Mouse (Mus musculus): ENCODE results near the gene Cux2. TPM values are rescaled to one million over a fixed set of nuclear protein-coding genes. Genes with fewer than 3 reads are reported as not detected.

Cux2 gene
- total and polyA plus RNA-seq, 3 experiments: 1.4 to 3.5 TPM; not detected in 1

DNA sequence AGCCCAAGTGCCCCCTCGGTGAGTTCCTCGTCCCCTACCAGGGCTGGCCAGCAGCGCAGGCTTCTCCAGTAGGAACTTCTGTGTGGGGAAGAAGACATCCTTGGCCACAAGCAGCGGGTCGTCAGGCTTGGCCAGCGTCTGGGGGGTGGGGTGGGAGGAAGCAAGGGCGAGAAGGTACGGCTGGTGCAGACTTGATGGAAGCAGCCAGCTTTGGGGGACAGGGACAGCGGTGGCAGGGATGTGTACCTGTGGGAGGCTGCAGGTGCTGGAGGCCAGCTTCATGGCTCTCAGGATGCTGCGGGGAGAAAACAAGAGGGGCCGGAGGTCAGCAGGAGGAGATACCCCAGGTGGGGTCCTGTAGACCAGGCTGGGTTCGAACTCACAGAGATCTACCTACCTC, 174.9 kb downstream of the Cux2 start:
- Histone ChIP-seq H3K27ac (ENCODE audit: control insufficient read depth, low read depth, low read length) (no peak overlapping the region), H3K9me3 (replicated peaks; ENCODE audit: insufficient read depth, low read length) (no peaks in the 10 kb centered on the region), H3K36me3 (ENCODE audit: control insufficient read depth in 1 of 2, insufficient read depth in 2 of 2, low read length in 2 of 2) (no peaks in the 10 kb centered on the region), H3K9ac (ENCODE audit: control insufficient read depth, low read depth, low read length, poor library complexity, severe bottlenecking) (no peak overlapping the region), H3K79me2 (ENCODE audit: control insufficient read depth, insufficient read depth, low read length, poor library complexity) (no peaks in the 10 kb centered on the region), H3K4me3 (ENCODE audit: control insufficient read depth in 1 of 2, insufficient read depth in 1 of 2, low read depth in 2 of 2, low read length in 2 of 2) (no peak overlapping the region), H3K27me3 (ENCODE audit: control insufficient read depth in 1 of 2, insufficient read depth in 2 of 2, low read length in 2 of 2) (no peaks in the 10 kb centered on the region), H3K4me1 (ENCODE audit: control insufficient read depth in 1 of 2, insufficient read depth in 2 of 2, low read length in 2 of 2) (no peaks in the 10 kb centered on the region)
- DNase-seq (ENCODE audit: low read depth, low spot score): no peak
- TF ChIP-seq GABPA (IDR thresholded peaks at IDR 0.05; ENCODE audit: low read depth, low read length): no peak
- no peak for TF ChIP-seq ZKSCAN1 (IDR thresholded peaks at IDR 0.05; ENCODE audit: low read depth, low read length)
- TF ChIP-seq E2F4 (IDR thresholded peaks at IDR 0.05; ENCODE audit: borderline replicate concordance, low read depth, low read length): no peak
- TF ChIP-seq MAX (IDR thresholded peaks at IDR 0.05; ENCODE audit: low read length): no peak
- no peak for TF ChIP-seq HCFC1 (IDR thresholded peaks at IDR 0.05; ENCODE audit: low read depth, low read length)
- no peak for TF ChIP-seq RCOR1 (IDR thresholded peaks at IDR 0.05; ENCODE audit: low read depth, low read length)
- no peak for TF ChIP-seq POLR2A (IDR thresholded peaks at IDR 0.05; ENCODE audit: control insufficient read depth in 1 of 2, insufficient read depth in 1 of 2, low read depth in 1 of 2, low read length in 2 of 2, poor library complexity in 1 of 2)
- TF ChIP-seq KAT2A (conservative IDR thresholded peaks at IDR 0.05; ENCODE audit: low read depth, low read length): no peak
- no peak for TF ChIP-seq MXI1 (IDR thresholded peaks at IDR 0.05; ENCODE audit: low read depth, low read length)
- no peak for TF ChIP-seq MAFK (IDR thresholded peaks at IDR 0.05; ENCODE audit: borderline replicate concordance, low read depth, low read length)
- TF ChIP-seq ZMIZ1 (IDR thresholded peaks at IDR 0.05; ENCODE audit: low read depth, low read length): no peak
- no peak for TF ChIP-seq MEF2A (IDR thresholded peaks at IDR 0.05; ENCODE audit: extremely low read depth, insufficient replicate concordance, low read depth, low read length, poor library complexity, severe bottlenecking)
- no peak for TF ChIP-seq JUND (IDR thresholded peaks at IDR 0.05; ENCODE audit: low read depth, low read length)
- TF ChIP-seq MYC (IDR thresholded peaks at IDR 0.05; ENCODE audit: low read depth, low read length): no peak
- TF ChIP-seq ZNF384 (IDR thresholded peaks at IDR 0.05; ENCODE audit: low read depth, low read length): no peak
- TF ChIP-seq RAD21 (IDR thresholded peaks at IDR 0.05; ENCODE audit: low read depth, low read length): no peak

- Histone ChIP-seq H3K36me3 (ENCODE audit: control insufficient read depth in 1 of 2, insufficient read depth in 2 of 2, low read length in 2 of 2) (no peaks in the 10 kb centered on the region), H3K27ac (ENCODE audit: control insufficient read depth, low read depth, low read length) (no peak overlapping the region), H3K27me3 (ENCODE audit: control insufficient read depth in 1 of 2, insufficient read depth in 2 of 2, low read length in 2 of 2) (no peaks in the 10 kb centered on the region), H3K9me3 (replicated peaks; ENCODE audit: insufficient read depth, low read length) (no peaks in the 10 kb centered on the region), H3K79me2 (ENCODE audit: control insufficient read depth, insufficient read depth, low read length, poor library complexity) (no peaks in the 10 kb centered on the region), H3K9ac (ENCODE audit: control insufficient read depth, low read depth, low read length, poor library complexity, severe bottlenecking) (no peak overlapping the region), H3K4me3 (ENCODE audit: control insufficient read depth in 1 of 2, insufficient read depth in 1 of 2, low read depth in 2 of 2, low read length in 2 of 2) (no peak overlapping the region), H3K4me1 (ENCODE audit: control insufficient read depth in 1 of 2, insufficient read depth in 2 of 2, low read length in 2 of 2) (no peaks in the 10 kb centered on the region)
- DNase-seq (ENCODE audit: low read depth, low spot score): peak; percentile 58
- TF ChIP-seq MAFK (IDR thresholded peaks at IDR 0.05; ENCODE audit: borderline replicate concordance, low read depth, low read length) (no peak), ELF1 (IDR thresholded peaks at IDR 0.05; ENCODE audit: low read depth, low read length) (no peak), MAX (IDR thresholded peaks at IDR 0.05; ENCODE audit: low read length) (no peak), SIN3A (IDR thresholded peaks at IDR 0.05; ENCODE audit: low read length) (no peak), JUND (IDR thresholded peaks at IDR 0.05; ENCODE audit: low read depth, low read length) (no peak), SMC3 (IDR thresholded peaks at IDR 0.05; ENCODE audit: low read depth, low read length) (peak; percentile 73), KAT2A (conservative IDR thresholded peaks at IDR 0.05; ENCODE audit: low read depth, low read length) (no peak), HCFC1 (IDR thresholded peaks at IDR 0.05; ENCODE audit: low read depth, low read length) (no peak), MXI1 (IDR thresholded peaks at IDR 0.05; ENCODE audit: low read depth, low read length) (no peak), GABPA (IDR thresholded peaks at IDR 0.05; ENCODE audit: low read depth, low read length) (no peak), EP300 (IDR thresholded peaks at IDR 0.05; ENCODE audit: low read depth in 1 of 2, low read length in 2 of 2) (no peak), UBTF (IDR thresholded peaks at IDR 0.05; ENCODE audit: borderline replicate concordance, insufficient read depth, low read depth, low read length) (no peak), ZMIZ1 (IDR thresholded peaks at IDR 0.05; ENCODE audit: low read depth, low read length) (no peak), MYC (IDR thresholded peaks at IDR 0.05; ENCODE audit: low read depth, low read length) (no peak), RAD21 (IDR thresholded peaks at IDR 0.05; ENCODE audit: low read depth, low read length) (peak; percentile 78), MYB (IDR thresholded peaks at IDR 0.05; ENCODE audit: low read depth, low read length) (no peak), BHLHE40 (IDR thresholded peaks at IDR 0.05; ENCODE audit: borderline replicate concordance, low read depth, low read length) (no peak), ZKSCAN1 (IDR thresholded peaks at IDR 0.05; ENCODE audit: low read depth, low read length) (no peak), POLR2AphosphoS2 (IDR thresholded peaks at IDR 0.05; ENCODE audit: low read length) (no peak), E2F4 (IDR thresholded peaks at IDR 0.05; ENCODE audit: borderline replicate concordance, low read depth, low read length) (no peak), CHD1 (IDR thresholded peaks at IDR 0.05; ENCODE audit: low read depth, low read length) (no peak), CTCF (IDR thresholded peaks at IDR 0.05 in 2 of 3, conservative IDR thresholded peaks at IDR 0.05 in 1 of 3; ENCODE audit: control insufficient read depth in 1 of 3, insufficient read depth in 1 of 3, low read depth in 2 of 3, low read length in 3 of 3, poor library complexity in 1 of 3, severe bottlenecking in 1 of 3) (peak; percentile 90 to 96 (median 92)), POLR2AphosphoS5 (IDR thresholded peaks at IDR 0.05; ENCODE audit: borderline replicate concordance, low read depth, low read length) (no peak), ZC3H11A (IDR thresholded peaks at IDR 0.05; ENCODE audit: low read depth, low read length) (peak; percentile 59), USF1 (IDR thresholded peaks at IDR 0.05; ENCODE audit: low read depth, low read length) (no peak)
These were observed 177.7 kb downstream of the Cux2 start for GRCm38 (mm10) chr5:121872158-121872557.
